Mouse (Mus musculus): ENCODE results near the gene Pdzd7.
A peak's percentile ranks its signal among the peaks of the same experiment; 100 is the strongest.

The Pdzd7 gene

DNA sequence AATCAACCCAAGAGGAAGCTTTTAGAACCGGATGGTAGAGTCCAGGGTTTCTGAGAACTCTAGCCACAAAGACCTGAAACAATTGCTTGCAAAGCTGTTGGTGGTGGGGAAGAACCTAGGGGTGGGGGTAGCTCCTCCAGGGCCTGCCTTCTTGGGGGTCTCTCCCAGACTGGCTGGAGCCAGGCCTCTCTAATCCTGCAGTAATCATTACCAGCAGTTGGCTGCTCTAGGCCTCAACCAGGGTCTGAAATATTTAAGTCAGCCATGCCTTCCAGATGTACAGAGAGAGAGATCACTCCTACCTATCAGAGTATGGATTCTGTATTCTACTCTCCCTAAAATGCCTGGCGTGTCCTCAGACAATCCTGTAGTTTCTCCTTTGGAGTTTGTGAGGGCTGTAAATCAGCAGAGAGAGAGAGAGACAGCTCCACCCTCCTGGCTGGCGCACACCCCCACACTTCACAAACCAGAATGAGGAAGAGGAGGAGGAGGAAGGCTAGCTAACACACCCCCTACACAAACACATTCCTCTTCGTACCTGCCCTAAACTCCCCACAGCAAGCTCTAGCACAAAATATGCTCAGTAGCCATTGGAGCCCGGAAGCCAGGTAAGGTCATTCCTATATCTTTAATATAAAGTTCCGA lies 31.8 kb downstream of the Pdzd7 start:
- no peak for DNase-seq (ENCODE audit: inconsistent age in 2 of 2, low spot score in 1 of 2)

DNA sequence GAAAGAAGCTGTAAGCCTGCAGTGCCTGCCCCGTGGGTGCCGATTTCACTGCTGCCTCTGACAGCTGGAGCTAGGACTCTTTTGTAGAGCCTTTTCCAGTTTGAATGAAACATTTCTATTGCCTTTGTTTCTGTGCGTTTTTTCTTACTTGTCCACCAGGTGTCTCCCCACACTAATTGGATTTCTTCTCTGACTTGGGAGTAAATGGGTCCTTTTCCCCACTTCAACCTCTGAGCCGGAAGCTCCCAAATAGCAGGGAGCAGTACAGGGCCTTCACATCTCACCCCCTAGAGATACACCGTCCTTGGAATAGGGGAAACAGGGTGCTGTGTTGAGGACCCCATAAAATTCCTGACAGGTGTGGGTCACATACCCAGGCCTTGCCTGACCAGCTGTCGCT lies 32.9 kb downstream of the Pdzd7 start:
- DNase-seq (ENCODE audit: inconsistent age in 2 of 2, low spot score in 1 of 2): peak in 1 of 2 experiments; percentile 74

DNA sequence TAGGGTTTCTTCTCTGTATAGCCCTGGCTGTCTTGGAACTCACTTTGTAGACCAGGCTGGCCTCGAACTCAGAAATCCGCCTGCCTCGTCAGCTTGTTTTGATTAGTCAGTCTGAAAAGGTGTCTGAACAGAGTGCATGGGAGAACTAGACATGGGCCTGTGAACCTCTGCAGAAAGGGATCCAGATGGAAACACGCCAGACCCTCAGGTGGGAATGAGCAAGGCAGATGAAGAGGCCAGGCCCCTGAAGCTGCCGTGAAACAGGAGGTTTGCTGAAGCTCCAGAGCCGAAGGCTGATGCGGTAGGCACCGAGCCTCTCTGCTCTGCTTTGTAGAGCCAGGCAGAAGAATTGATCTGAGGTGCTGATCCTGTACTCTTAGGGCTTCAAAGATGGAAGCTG lies 33.3 kb downstream of the Pdzd7 start:
- no peak for DNase-seq (ENCODE audit: inconsistent age in 2 of 2, low spot score in 1 of 2)

DNA sequence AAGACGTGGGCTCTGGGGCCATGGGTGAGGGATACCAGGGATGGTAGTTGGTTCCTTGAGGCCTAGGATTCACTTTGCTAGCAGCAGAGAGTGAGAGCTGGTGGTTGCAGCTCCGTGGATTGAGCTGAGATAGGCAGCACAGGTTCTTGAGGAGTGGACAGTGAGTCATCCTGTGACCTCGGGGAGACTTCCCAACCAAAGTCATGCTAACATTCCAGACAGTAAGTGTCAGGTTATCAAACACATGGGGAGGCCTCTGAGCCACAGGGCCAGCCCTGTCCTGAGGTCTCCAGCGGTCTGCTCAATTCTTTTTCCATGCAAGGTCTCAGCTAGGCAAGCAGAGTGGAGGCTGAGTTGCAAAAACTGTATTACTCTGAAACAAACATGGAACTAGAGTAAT lies 34.9 kb downstream of the Pdzd7 start:
- peak; percentile 79 to 83 for DNase-seq (ENCODE audit: inconsistent age in 2 of 2, low spot score in 1 of 2)

DNA sequence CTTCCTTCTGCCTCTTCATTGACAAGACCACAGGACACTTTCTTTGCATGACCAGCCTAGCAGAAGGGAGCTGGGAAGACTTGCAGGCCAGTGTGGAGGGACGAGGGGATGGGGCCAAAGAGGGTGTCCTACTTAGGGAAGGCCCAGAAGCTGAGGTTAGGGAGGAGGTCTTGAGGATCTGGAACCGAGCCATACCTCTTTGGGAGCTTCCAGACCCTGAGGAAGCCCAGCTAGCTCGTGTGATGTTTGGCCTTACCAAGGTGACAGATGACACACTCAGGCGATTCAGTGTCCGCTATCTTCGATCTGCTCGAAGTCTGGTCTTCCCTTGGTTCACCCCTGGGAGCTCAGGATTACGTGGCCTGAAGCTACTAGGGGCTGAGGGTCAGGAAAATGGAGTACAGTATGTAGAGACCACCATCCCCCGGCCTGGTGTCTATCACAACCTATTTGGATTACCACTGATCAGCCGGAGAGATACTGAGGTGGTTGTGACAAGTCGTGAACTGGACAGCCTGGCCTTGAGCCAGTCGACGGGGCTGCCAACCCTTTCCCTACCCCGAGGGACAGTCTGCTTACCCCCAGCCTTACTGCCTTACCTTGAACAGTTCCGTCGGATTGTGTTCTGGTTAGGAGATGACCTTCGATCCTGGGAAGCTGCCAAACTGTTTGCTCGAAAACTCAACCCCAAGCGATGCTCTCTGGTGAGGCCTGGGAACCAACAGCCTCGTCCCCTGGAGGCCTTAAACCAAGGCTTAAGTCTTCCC lies 37.9 kb downstream of the Pdzd7 start:
- peak; percentile 84 to 91 for DNase-seq (ENCODE audit: inconsistent age in 2 of 2, low spot score in 1 of 2)

DNA sequence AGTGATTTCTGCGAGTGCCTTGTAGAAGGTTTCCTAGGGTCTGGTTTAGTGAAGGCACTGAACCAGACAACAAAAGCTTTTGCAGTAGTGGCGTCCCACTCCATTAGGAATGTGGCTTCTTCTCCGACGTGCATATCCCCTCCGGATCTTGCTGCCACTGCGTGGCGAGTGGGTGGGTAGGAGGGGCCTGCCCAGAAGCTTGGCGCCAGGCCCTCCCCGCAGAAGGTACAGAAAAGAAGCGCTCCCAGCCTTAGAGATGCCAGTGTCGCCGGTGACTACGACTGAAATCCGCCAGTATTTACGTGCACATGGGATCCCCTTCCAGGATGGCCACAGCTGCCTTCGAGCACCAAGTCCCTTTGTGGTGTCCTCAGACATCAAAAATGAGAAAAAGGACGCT lies 38.5 kb downstream of the Pdzd7 start:
- peak in 1 of 2 experiments; percentile 68 for DNase-seq (ENCODE audit: inconsistent age in 2 of 2, low spot score in 1 of 2)

DNA sequence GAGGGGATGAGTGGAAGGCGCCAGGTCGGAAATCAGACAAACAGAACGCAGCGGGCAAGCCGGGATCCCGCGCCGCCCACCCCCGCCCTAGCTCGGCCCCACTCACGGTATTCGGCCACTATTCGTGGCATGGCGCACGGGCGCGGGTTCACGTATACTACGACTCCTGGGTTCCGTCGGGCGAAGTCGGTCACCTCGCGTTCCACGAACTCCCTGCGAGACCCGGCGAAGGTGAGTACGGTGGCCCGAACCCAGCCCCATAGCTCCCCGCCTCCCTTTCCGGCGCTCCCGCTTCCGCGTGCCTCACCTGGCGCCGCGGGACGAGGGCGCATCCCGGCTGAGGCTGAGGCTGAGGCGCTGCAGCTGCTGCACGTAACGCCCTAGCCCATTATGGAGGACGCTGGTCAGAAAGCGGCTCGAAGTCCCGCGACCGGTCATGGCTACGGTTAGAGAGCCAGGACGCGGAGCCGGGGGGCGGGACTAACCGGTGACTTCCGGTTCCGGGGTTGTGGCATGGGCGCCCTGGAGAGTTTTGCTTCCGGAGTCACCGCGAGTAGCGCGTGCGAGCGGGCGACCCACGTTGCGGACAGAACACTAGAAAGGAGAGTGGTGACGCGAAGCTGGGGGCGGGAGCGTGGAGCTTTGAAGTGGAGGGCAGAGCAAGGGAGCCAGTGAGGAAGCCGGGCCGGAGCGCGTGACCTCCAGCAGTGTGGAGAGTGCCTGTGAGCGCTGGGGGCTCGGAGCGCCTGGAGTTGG lies 39.4 kb downstream of the Pdzd7 start, which contains the start of gene Mrpl43:
TSS of gene Mrpl43 (minus strand) at position 486 of the 756 bp plus-strand sequence.
- peak; percentile 97 to 99 for DNase-seq (ENCODE audit: inconsistent age in 2 of 2, low spot score in 1 of 2)

DNA sequence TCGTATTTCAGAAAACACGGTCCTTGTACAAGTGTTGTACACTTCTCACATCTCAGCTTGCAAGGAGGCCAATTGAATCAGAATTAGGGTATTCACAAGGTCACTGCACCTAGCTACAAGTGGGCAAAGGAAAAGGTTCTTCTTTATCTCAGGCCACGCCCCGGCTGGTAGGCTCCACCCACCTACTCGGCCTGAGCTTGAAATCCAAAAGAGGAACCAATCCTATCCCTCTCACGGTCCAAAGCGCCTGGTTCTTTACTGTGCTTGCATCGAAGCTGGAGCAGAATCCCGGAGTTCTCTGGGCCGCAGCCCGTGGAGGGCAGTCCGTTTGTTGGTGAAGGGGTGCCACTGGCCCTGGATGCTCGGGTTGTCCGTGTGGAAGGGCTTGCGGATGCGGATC lies 40.1 kb downstream of the Pdzd7 start, which contains the start of gene Twnk:
TSS of gene Twnk (plus strand) at position 220 of the 400 bp plus-strand sequence.
- DNase-seq (ENCODE audit: inconsistent age in 2 of 2, low spot score in 1 of 2): peak; percentile 71 to 85

DNA sequence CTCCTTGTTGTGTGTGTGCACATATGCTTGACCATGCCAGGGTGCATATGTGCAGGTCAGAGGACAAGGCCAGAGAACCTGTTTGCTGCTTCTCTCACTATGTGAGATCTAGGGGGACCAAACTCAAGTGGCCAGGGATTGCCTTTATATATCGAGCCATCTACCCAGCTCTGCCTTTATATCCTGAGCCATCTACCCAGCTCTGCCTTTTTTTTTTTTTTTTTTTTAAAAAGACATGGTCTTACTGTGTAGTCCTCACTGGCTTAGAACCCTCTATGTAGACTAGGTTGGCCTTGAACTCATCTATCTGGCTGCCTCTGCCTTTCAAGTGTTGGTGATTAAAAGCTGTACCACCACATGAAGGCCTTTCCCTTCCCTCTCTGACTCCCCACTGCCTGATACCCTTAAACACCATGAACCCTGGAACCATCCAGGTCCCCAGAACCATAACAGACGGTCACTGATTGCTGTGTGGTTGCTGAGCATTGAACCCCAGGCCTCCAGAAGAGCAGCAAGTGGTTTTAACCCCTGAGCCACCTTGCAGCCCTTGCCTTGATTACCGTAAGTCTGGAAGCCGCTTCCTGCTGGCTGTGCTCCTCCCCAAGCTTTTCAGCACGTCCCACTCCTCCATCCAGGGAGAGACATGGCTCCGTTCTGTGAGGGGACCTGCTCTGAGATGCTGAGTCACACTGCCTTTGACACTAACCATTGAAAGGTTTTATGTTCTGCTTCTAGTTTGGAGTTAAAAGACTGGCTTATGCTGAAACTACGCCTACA lies 41.6 kb downstream of the Pdzd7 start:
- peak in 1 of 2 experiments; percentile 28 for DNase-seq (ENCODE audit: inconsistent age in 2 of 2, low spot score in 1 of 2)

DNA sequence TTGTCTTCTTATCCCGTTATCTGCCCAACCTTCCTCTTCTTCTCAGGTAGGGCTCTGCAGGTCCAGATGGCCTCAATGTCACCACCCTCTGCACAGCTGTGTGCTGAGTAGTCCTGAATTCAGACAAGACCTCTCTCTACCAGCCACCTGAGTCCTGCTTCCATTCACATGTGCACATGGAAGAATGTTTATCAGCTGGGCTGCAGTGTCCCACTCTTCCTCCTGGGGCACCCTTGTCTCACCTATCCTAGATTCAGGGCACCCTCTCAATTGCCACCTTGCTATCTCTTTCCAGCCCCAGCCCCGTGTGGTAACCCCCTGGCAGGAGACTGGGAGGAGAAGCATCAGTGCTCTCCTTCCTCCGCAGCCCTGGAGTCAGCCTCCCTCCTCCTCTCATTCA lies 43.2 kb downstream of the Pdzd7 start:
- DNase-seq (ENCODE audit: inconsistent age in 2 of 2, low spot score in 1 of 2): peak in 1 of 2 experiments; percentile 54

DNA sequence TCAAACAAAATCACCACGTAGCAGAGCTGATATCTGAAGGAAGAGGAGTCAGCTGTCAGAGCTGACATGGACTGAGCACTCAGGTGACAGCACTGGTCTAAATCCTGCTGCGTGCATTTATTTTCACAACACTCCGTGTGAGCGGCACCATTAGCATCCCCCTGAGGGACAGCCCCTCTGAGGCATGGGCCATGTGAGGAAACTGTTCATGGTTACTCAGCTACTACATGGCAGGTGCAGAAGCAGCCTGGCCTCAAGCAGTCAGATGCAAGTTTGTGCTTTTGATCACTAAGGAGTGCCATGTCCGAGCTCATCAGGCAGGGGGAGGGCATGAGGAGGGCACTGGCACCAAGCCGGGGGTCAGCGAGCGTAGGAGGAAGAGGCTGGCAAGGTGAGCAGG lies 45.9 kb downstream of the Pdzd7 start:
- peak in 1 of 2 experiments; percentile 18 for DNase-seq (ENCODE audit: inconsistent age in 2 of 2, low spot score in 1 of 2)

DNA sequence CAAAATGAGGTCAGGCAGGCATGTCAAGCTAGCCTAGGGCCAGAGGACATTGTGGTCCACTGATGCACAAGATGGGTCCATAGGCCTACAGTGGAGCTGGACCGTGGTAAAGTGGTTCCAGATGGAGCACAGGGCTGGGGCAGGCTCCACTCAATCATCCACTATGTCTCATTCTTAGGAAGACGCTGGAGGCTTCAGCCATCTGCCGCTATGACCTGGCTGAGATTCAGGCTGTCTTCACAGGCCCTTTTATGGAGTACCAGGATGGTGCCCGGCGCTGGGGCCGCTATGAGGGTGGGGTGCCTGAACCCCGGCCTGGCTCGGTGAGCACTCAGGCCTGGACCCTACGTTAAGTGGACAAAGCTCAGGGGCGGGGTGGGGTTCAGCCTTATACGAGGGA lies 47.7 kb downstream of the Pdzd7 start:
- no peak for DNase-seq (ENCODE audit: inconsistent age in 2 of 2, low spot score in 1 of 2)

DNA sequence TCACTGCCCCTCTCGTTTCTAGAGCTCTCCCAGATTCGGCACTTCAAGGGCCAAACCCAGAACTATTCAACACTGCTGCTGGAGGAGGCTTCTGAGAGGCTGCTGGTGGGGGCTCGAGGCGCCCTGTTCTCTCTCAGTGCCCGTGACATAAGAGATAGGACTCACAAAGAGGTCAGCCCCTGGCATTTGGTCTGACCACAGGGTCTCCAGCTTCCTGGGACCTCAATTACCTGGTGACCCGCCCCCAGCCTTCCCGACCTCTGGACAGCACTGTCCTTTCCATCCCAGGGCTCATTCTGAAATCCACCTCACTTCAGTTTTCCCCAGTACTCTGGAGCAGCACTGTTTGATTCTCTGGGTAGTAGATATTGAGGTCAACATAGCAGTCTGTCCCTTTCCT lies 52.8 kb downstream of the Pdzd7 start:
- no peak for DNase-seq (ENCODE audit: inconsistent age in 2 of 2, low spot score in 1 of 2)

DNA sequence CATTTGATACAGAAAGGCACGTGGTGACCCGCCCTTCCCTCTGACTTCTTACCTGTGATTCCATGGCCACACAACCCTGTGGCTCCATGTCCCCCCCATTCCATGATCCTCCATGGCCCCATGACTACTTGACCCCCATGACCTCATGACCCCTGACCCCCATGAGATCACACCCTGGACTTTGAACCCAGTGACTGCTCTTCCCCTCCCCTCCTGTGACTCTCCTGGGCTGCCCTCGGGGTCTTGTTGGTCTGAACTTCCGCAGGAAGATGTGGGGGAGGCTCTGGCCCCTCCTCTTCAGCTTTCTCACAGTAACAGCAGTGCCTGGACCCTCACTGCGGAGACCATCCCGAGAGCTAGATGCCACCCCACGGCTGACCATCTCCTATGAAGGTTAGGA lies 53.3 kb downstream of the Pdzd7 start:
- no peak for DNase-seq (ENCODE audit: inconsistent age in 2 of 2, low spot score in 1 of 2)

DNA sequence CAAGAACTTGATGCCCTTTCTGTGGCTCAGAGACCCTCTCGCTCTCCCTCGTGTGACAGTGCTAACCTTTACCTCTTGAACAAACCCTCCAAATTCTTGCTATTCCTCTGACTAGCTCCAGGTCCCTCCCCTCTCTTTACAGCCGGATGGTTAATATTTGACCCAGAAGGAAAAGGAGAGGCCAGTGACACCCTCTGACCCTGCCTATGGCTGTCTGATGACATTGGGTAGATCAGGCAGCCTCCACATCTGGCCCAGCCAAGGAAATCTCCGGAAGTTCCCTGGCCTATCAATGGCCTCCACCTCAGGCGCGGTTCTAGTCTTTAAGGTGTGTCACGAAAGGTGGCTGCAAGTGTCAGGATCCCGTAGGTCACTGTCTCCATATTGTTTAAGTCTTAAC lies 54.5 kb downstream of the Pdzd7 start:
- no peak for DNase-seq (ENCODE audit: inconsistent age in 2 of 2, low spot score in 1 of 2)

DNA sequence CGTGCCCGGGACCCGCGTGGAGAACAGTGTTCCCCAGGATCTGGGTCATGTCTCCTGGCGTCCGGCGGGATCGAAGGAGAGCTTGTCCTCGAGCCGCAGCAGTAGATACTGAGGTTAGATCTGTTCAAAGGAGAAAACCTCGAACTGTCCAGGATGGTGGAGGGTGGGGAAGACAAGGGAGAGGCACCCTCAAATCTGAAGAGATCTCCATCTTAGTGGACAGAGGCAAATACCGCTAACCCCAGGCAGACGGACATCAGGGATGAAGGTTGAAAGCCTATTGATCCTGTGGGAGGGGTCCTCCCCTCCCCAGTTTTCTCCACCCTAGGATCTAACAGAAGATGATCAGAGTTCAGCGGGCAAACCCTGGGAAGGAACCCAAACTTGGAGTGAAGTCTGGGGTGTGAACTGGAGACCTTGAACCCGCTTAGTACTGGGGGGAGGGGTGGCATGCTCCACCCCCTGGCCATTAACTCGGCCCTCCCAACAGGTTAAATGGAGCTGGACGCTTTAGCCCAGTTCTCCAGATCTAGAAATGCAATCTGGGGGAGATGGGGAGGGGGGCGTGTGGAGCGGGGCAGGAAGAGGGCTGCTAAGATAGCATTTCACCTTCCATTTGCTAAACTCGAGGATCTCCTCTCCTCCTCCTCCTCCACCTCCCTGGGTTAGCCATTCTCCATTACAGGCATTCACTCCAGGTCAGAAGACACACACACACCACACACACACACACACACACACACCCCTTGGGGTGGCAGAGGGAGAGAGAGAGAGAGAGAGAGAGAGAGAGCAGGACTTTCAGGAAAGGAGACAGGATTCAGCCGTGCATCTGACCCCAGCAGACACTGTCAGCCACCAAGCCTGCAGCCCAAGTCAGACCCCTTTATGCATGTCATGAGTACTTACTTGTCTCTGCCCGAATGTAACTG lies 55.7 kb downstream of the Pdzd7 start:
- DNase-seq (ENCODE audit: inconsistent age in 2 of 2, low spot score in 1 of 2): peak in 1 of 2 experiments; percentile 63

DNA sequence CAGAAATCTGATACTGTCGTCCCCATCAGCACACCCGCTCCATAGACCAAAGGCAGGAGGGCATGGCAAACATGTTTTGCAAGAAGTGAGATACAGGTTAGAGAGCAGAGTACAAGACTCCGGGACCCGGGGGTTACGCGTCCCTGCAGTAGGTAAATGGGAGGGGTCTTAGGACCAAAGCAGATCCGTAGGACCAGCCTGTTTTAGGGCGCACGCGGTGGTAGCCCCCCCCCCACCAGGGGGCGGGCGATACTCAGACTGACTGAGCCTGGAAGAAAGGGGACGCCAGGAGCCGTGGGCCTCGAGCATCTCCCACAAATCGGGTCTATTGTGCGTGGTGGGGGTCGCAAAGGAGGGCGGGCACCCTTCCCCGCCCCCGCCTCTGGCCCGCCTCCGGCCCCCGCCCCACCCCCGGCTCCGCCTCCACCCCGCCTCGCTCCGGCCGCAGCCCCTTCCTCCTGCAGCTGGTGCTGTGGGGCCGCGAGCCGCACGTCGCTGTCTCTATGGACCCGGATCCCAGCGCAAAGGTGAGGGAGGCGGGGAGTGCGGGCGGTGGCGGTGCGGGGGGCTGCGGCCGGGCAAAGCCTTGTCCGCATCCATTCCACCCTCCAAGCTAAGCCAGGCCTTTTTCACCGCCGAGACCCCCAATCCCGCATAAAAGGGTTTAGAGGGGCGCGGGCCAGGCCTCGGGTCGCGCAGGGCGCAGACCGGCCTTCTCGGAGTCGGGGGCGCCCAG lies 56.5 kb downstream of the Pdzd7 start, which contains the start of gene Sema4g:
TSS of gene Sema4g (plus strand) at position 271 of the 736 bp plus-strand sequence.
- DNase-seq (ENCODE audit: inconsistent age in 2 of 2, low spot score in 1 of 2): peak in 1 of 2 experiments; percentile 62

DNA sequence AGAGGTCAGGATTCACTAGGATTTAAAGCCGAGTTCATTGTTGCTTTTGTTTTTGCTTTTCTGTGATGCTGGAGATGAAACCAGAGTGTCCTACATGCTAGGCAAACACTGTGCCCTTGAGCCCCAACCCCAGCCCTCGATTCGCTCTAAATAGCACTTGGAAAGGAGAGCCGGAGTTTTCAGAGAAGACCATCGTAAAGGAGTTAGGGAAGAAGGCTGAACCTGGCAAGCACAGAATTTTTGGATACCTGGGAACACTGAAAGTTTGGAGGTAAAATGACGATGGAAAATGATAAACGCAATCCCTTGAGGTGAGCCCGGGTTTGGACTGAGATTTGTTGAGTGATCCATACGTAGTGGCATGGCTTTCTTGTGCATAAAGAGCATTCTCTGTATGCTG lies 57.2 kb downstream of the Pdzd7 start:
- no peak for DNase-seq (ENCODE audit: inconsistent age in 2 of 2, low spot score in 1 of 2)

DNA sequence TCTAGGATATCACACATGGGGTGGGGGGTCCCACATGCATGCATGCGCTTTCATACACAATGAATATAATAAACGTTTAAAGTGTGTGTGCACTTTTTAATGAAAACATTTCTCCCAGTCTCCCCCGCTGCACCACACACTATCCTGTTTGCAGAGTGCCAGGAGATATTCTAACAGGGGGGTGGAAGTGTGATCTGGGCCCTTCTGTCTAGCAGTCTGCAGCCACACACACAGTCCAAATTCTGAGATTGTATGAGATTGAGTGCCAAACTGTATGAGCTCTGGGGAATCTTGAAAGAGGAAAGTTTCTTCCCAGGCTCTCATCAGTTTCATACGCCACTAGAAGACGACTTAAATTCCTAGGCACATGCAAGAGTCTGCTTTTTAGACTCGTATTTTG lies 57.7 kb downstream of the Pdzd7 start:
- DNase-seq (ENCODE audit: inconsistent age in 2 of 2, low spot score in 1 of 2): no peak

All from adrenal gland, adult (tissue).